Mouse (Mus musculus) kidney, postnatal 4 days (tissue): Measurements from ENCODE around the gene Ccr7.

Experiments used
- DNase-seq, 2 experiments: peaks; one replicate each; pipeline ENCODE4 v3.0.0; 2021; ENCODE audit warnings: mixed read lengths in 2 of 2

The Ccr7 gene

GRCm38 (mm10) chr11:99136961-99137360 is 17.9 kb downstream of the Ccr7 start:
- DNase-seq: no peak

- no peak for DNase-seq
Measured at GRCm38 (mm10) chr11:99136361-99136760, 18.5 kb downstream of the Ccr7 start.

GRCm38 (mm10) chr11:99135047-99135440 is 19.8 kb downstream of the Ccr7 start:
- peak; percentile 54 to 70 for DNase-seq

- peak in 1 of 2 experiments; percentile 20 for DNase-seq
Measured at GRCm38 (mm10) chr11:99134266-99135046, 20.4 kb downstream of the Ccr7 start.

GRCm38 (mm10) chr11:99133285-99133897 is 21.5 kb downstream of the Ccr7 start:
- peak; percentile 69 to 77 for DNase-seq

- DNase-seq: peak; percentile 77 to 85
Measured at GRCm38 (mm10) chr11:99132091-99132730, 22.7 kb downstream of the Ccr7 start.

DNA sequence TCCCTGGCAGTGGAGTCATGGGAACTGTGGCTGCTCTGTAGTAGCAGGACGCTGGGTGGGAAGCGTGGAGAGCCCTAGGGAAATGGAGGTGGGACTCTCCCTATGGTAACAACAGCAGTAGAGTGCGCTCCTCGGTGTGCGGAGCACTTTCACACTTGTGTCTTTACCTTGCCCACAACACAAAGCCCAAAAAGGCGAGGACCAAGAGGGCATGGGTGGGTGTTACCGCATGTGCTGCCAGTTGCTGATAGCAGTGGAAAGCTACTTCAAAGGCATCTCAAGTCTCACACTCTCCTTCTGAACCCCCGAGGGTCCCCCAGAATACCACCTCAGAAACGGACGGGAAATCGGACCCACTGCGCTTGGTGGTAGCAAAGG is 23.4 kb downstream of the Ccr7 start:
- no peak for DNase-seq

- no peak for DNase-seq
Measured at GRCm38 (mm10) chr11:99130736-99131462, 24.0 kb downstream of the Ccr7 start.

- no peak for DNase-seq
Measured at GRCm38 (mm10) chr11:99129287-99129686, 25.6 kb downstream of the Ccr7 start.

DNA sequence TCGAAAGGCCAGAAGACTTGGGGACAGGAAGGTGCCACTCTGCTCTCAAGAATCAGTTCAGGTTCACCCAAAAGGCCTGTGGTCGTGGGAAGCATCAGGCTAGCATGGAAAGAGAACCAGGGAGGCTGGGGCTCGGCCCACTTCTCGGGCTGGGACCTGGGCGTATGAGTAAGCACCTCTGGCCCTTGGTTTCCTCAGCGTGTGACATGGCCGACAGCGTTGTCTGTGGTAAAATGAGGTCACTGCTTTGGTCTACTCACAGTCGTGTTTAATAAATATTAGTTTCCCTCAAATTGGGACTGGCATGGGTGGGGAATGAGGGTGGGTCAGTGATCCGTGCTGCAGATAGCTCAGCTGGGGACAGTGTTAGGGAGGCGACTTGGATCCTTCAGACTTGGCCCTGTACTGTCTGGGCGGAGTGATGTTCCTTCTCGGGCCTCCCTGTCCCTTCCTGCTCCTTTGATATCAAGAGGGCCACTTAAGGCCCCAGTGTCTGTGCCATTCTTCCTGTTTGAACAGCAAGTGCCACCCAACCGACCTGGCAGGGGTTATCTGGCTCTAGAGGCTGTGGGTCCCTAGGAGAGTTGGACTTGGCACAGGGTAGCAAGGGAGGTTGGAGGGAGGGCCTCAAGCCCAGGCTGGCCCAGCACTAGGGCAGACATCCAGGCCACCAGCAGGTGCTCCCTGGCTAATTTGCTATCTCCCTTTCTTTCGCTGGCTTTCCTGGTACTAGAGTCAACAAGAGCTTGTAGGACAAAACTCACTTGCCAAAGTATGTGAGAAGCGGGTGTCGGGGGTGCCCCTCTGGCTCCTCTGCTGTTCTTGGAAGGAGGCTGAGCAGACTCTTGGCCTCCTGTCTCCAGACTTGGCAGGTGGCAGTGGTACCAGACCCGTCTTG is 26.8 kb downstream of the Ccr7 start:
- no peak for DNase-seq

GRCm38 (mm10) chr11:99126482-99127253 is 28.2 kb downstream of the Ccr7 start:
- DNase-seq: peak in 1 of 2 experiments; percentile 51

DNA sequence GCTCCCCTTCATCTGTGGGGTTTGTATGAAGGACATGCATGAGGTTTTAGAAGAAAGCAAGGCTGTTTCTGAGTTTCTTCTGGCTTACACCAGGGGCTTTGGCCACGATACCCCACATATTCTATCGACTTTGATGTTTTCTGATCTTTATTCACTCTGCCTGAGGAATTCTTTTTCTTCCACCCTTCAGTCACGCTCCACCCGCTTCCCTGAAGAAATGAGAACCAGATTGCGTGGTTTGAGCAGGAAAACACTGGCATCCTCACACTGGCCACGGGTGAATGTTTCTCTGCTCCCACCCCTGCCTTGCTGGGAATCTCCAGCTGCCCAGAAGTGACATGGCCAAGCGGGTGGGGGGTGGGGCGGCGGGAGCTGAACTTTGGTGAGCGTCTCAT is 30.2 kb downstream of the Ccr7 start:
- DNase-seq: no peak

GRCm38 (mm10) chr11:99123977-99124634 is 30.8 kb downstream of the Ccr7 start:
- peak; percentile 70 to 78 for DNase-seq

- DNase-seq: no peak
Measured at GRCm38 (mm10) chr11:99122703-99123102, 32.2 kb downstream of the Ccr7 start.

GRCm38 (mm10) chr11:99121218-99121631 is 33.7 kb downstream of the Ccr7 start:
- no peak for DNase-seq

- DNase-seq: peak in 1 of 2 experiments; percentile 57
Measured at GRCm38 (mm10) chr11:99120524-99121217, 34.2 kb downstream of the Ccr7 start.

DNA sequence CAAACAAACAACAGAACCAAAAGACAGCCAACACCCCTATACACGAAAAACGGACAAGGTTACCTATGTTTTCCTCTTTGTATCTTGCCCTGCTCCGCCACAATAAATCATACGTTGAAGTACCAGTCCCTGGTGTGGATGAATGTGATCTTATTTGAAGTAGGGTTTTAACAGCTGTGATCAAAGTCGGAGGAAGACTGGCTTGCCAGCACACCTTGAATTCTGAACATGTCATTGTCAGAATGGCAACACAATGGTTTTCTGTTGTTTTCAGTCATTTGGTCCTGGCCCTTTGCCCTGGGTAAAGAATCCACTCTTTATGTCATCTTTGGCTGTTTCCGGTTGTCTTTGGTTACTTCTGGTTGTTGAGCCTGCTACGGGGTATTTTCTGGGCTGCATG is 35.9 kb downstream of the Ccr7 start:
- DNase-seq: no peak

DNA sequence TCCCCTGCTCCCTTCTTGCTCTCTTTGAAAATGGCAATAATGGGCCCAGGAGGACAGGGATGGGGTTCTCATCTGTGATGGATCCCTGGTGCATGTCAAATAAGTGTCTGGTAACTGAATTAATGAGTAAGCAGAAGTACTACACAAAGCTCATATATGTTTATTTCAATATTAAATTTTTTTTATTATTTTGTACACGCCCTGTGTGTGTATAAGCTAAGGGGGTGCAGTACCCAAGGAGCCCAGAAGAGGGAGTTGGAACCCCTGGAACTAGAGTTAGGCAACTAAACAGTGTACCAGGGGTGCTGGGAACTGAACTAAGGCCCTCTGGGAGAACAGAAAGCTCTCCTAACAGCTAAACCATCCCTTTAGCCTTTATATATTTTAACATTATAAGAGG is 36.5 kb downstream of the Ccr7 start:
- no peak for DNase-seq

DNA sequence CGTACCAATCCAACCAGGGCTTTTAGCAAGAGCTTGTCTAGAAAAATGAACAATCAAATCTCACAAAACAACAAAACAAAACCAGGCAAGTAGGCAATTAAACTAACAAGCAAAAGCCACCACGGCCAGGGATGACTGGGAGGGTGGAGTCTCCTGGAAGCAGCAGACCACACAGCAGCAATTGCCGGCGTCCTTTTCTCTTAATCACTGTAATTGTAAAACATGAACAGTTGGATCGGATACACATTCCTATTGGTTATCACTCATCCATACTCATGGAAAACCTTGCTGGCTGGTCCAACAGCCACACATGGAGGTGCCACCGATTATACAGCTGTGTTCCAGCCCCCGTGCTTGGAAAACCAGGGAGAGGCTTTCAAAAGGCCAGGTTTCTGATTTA is 37.0 kb downstream of the Ccr7 start:
- DNase-seq: no peak

DNA sequence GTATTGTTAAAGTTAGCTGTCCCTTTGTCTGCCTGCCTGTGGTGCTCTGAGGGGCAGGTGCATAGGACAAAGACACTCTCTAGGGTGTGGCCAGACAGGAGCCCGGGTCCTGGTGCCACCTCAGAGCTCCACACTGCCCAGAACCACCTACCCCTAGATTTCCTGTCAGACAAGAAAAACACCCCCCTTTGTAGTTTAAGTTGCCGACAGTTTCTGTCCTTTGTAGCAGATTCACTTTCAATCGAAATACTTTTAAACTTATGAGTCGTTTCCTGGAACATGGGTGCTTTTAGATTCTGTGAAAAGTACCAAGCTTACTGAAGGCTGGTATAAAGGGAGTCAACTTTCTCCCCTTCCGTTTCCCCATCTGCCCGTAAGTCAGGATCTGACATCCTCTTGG is 38.9 kb downstream of the Ccr7 start:
- DNase-seq: no peak
